Mouse (Mus musculus): Measurements from ENCODE around the gene Rnase9. TPM values are rescaled to one million over a fixed set of nuclear protein-coding genes. Genes with fewer than 3 reads are reported as not detected.

Rnase9 gene
- total RNA-seq, 2 experiments from 2014 or later: not detected

Other genes with a start within 250 kb of the Rnase9 start
- not detected for gene Ccnb1ip1, start 234.1 kb downstream of the Rnase9 start, total RNA-seq (2021)
- 10 to 100 TPM; 22.2 to 29.4 TPM for gene Parp2, start 234.0 kb downstream of the Rnase9 start, total RNA-seq (2021)
- 10 to 100 TPM in 1 of 2 experiments, 1 to 10 TPM in 1; 9.7 to 12.2 TPM for gene Tep1, start 171.3 kb downstream of the Rnase9 start, total RNA-seq (2021)
- gene Klhl33, start 144.4 kb downstream of the Rnase9 start, total RNA-seq (2021): 10 to 100 TPM in 1 of 2 experiments, 1 to 10 TPM in 1; 5.8 to 10.1 TPM
- gene Osgep, start 117.0 kb downstream of the Rnase9 start, total RNA-seq (2021): 10 to 100 TPM; 48.6 to 52.2 TPM
- gene Apex1, start 116.9 kb downstream of the Rnase9 start, total RNA-seq (2021): 10 to 100 TPM; 61.1 to 62.7 TPM
- 10 to 100 TPM; 23.5 to 25.2 TPM for gene Pip4p1, start 111.0 kb downstream of the Rnase9 start, total RNA-seq (2021)
- 10 to 100 TPM; 12.7 to 13.9 TPM for gene Pnp, start 110.8 kb downstream of the Rnase9 start, total RNA-seq (2021)
- 1 to 10 TPM; 7.9 to 8.5 TPM for gene Gm49342, start 97.4 kb downstream of the Rnase9 start, total RNA-seq (2021)
- gene Pnp2, start 85.9 kb downstream of the Rnase9 start, total RNA-seq (2021): under 1 TPM; 0.67 to 0.71 TPM
- gene Rnase10, start 34.1 kb downstream of the Rnase9 start, total RNA-seq (2021): not detected
- not detected for gene Rnase11, start 8.3 kb upstream of the Rnase9 start, total RNA-seq (2021)
- not detected for gene Rnase12, start 15.8 kb upstream of the Rnase9 start, total RNA-seq (2021)
- not detected for gene Olfr750, start 32.6 kb upstream of the Rnase9 start, total RNA-seq (2021)
- 10 to 100 TPM; 76.4 to 86.0 TPM for gene Rnase4, start 49.2 kb upstream of the Rnase9 start, total RNA-seq (2021)
- 1 to 10 TPM; 7.7 to 8.9 TPM for gene Ang, start 49.3 kb upstream of the Rnase9 start, total RNA-seq (2021)
- gene Eddm3b, start 72.6 kb upstream of the Rnase9 start, total RNA-seq (2021): not detected
- under 1 TPM; 0.25 to 0.52 TPM for gene Rnase6, start 82.0 kb upstream of the Rnase9 start, total RNA-seq (2021)
- gene Rnase1, start 104.9 kb upstream of the Rnase9 start, total RNA-seq (2021): not detected
- gene Rnase2b, start 120.4 kb upstream of the Rnase9 start, total RNA-seq (2021): not detected
- gene Ang2, start 157.3 kb upstream of the Rnase9 start, total RNA-seq (2021): not detected
- gene Ear14, start 161.5 kb upstream of the Rnase9 start, total RNA-seq (2021): not detected
- not detected for gene Rnase2a, start 214.2 kb upstream of the Rnase9 start, total RNA-seq (2021)